Mouse (Mus musculus): ENCODE measurements around the gene 4921511M17Rik. TPM values are rescaled to one million over a fixed set of nuclear protein-coding genes. Genes with fewer than 3 reads are reported as not detected.
"Not testable (repeated sequence)": the region's sequence is repeated elsewhere in the genome, so short reads cannot be mapped to it uniquely, and the experiment has no call there.

Gene 4921511M17Rik
- total RNA-seq (2012; rRNA removed) = not detected in 2 replicates

GRCm38 (mm10) chrX:154033727-154034126 lies at the start of gene 4921511M17Rik:
4921511M17Rik (minus strand) TSS chrX:154033827.
- H3K27ac ChIP-seq (ENCODE audit: insufficient read depth, low read depth, low read length, poor library complexity, severe bottlenecking); H3K4me3 ChIP-seq (ENCODE audit: insufficient read depth in 1 of 2, low read depth in 1 of 2, low read length in 2 of 2, poor library complexity in 1 of 2, severe bottlenecking in 1 of 2); in situ Hi-C loops (cut with MboI; ENCODE audit: low sequenced_read_pairs in 2 of 2, unreplicated experiment in 2 of 2): not testable (repeated sequence)

DNA sequence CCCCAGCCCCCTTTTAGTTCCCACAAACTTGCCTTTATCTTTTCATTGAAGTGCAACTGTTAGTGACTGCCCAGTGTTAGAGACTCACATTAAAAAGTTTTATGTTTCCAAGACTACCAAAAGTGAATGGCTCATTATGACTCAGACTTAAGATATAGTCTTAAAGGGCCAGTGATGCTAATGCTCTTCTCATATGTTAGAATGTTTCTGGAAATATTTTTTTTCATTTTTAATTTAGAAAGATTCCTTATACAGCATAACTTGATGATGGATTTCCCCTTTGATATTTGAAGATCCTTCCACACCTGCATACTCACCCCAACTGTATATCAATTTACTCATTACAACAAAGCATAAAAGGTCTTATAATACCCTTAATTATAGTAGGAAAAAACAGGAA lies 21.3 kb upstream of the 4921511M17Rik start, which contains the start of gene Gm10057:
Gene Gm10057 (minus strand): TSS at position 101 of the 400 bp plus-strand sequence.
- H3K4me1 ChIP-seq (ENCODE audit: control insufficient read depth in 2 of 2, insufficient read depth in 2 of 2, low read length in 2 of 2, poor library complexity in 1 of 2); H3K9me3 ChIP-seq (ENCODE audit: control insufficient read depth, insufficient read depth, low read depth, low read length); H3K9ac ChIP-seq (ENCODE audit: insufficient read depth, low read depth, low read length, poor library complexity, severe bottlenecking); H3K36me3 ChIP-seq (ENCODE audit: control insufficient read depth, insufficient read depth, low read length, poor library complexity, severe bottlenecking); H3K4me3 ChIP-seq (ENCODE audit: insufficient read depth in 1 of 2, low read depth in 1 of 2, low read length in 2 of 2, poor library complexity in 1 of 2, severe bottlenecking in 1 of 2); DNase-seq (ENCODE audit: low read depth, low spot score); in situ Hi-C loops (cut with MboI; ENCODE audit: low sequenced_read_pairs in 2 of 2, unreplicated experiment in 2 of 2); H3K27ac ChIP-seq (ENCODE audit: insufficient read depth, low read depth, low read length, poor library complexity, severe bottlenecking): not testable (repeated sequence)

More at GRCm38 (mm10) chrX:154033727-154034126, at the start of gene 4921511M17Rik:
- not testable (repeated sequence) for DNase-seq (ENCODE audit: low read depth, low spot score); H3K36me3 ChIP-seq (ENCODE audit: control insufficient read depth, insufficient read depth, low read length, poor library complexity, severe bottlenecking); H3K9ac ChIP-seq (ENCODE audit: insufficient read depth, low read depth, low read length, poor library complexity, severe bottlenecking); H3K9me3 ChIP-seq (ENCODE audit: control insufficient read depth, insufficient read depth, low read depth, low read length); H3K4me1 ChIP-seq (ENCODE audit: control insufficient read depth in 2 of 2, insufficient read depth in 2 of 2, low read length in 2 of 2, poor library complexity in 1 of 2)

DNA sequence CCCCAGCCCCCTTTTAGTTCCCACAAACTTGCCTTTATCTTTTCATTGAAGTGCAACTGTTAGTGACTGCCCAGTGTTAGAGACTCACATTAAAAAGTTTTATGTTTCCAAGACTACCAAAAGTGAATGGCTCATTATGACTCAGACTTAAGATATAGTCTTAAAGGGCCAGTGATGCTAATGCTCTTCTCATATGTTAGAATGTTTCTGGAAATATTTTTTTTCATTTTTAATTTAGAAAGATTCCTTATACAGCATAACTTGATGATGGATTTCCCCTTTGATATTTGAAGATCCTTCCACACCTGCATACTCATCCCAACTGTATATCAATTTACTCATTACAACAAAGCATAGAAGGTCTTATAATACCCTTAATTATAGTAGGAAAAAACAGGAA lies 21.1 kb downstream of the 4921511M17Rik start, which contains the start of gene Samt1:
Gene Samt1 (minus strand): TSS at position 101 of the 400 bp plus-strand sequence.
- H3K4me3 ChIP-seq (ENCODE audit: insufficient read depth in 1 of 2, low read depth in 1 of 2, low read length in 2 of 2, poor library complexity in 1 of 2, severe bottlenecking in 1 of 2); H3K9ac ChIP-seq (ENCODE audit: insufficient read depth, low read depth, low read length, poor library complexity, severe bottlenecking); H3K4me1 ChIP-seq (ENCODE audit: control insufficient read depth in 2 of 2, insufficient read depth in 2 of 2, low read length in 2 of 2, poor library complexity in 1 of 2); H3K27ac ChIP-seq (ENCODE audit: insufficient read depth, low read depth, low read length, poor library complexity, severe bottlenecking); H3K9me3 ChIP-seq (ENCODE audit: control insufficient read depth, insufficient read depth, low read depth, low read length); H3K36me3 ChIP-seq (ENCODE audit: control insufficient read depth, insufficient read depth, low read length, poor library complexity, severe bottlenecking); DNase-seq (ENCODE audit: low read depth, low spot score); in situ Hi-C loops (cut with MboI; ENCODE audit: low sequenced_read_pairs in 2 of 2, unreplicated experiment in 2 of 2): not testable (repeated sequence)

GRCm38 (mm10) chrX:153976914-153977313 lies 56.7 kb downstream of the 4921511M17Rik start:
- H3K4me3 ChIP-seq (ENCODE audit: insufficient read depth in 1 of 2, low read depth in 1 of 2, low read length in 2 of 2, poor library complexity in 1 of 2, severe bottlenecking in 1 of 2); H3K9ac ChIP-seq (ENCODE audit: insufficient read depth, low read depth, low read length, poor library complexity, severe bottlenecking); H3K36me3 ChIP-seq (ENCODE audit: control insufficient read depth, insufficient read depth, low read length, poor library complexity, severe bottlenecking); in situ Hi-C loops (cut with MboI; ENCODE audit: low sequenced_read_pairs in 2 of 2, unreplicated experiment in 2 of 2); DNase-seq (ENCODE audit: low read depth, low spot score); H3K4me1 ChIP-seq (ENCODE audit: control insufficient read depth in 2 of 2, insufficient read depth in 2 of 2, low read length in 2 of 2, poor library complexity in 1 of 2); H3K9me3 ChIP-seq (ENCODE audit: control insufficient read depth, insufficient read depth, low read depth, low read length); H3K27ac ChIP-seq (ENCODE audit: insufficient read depth, low read depth, low read length, poor library complexity, severe bottlenecking): not testable (repeated sequence)

DNA sequence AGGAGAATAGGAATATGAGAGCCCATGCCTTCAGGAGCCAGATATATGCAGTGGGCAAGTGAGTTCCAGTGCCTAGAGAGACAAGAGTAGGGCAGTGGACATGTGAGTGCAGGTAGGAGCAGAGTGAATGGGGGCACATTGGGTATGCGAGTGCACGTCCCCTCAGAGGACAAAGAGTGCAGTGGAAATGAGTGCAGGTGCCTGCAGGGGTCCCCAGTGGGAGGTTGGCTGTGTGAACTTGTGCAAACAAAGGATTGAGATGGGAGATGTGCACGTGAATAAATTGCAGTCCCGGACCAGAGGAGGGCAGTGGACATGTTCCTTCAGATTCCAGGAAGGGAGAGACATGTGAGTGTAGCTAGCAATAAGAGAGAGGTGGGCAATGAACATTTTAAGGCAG lies 57.2 kb downstream of the 4921511M17Rik start:
- H3K27ac ChIP-seq (ENCODE audit: insufficient read depth, low read depth, low read length, poor library complexity, severe bottlenecking); H3K4me3 ChIP-seq (ENCODE audit: insufficient read depth in 1 of 2, low read depth in 1 of 2, low read length in 2 of 2, poor library complexity in 1 of 2, severe bottlenecking in 1 of 2); H3K4me1 ChIP-seq (ENCODE audit: control insufficient read depth in 2 of 2, insufficient read depth in 2 of 2, low read length in 2 of 2, poor library complexity in 1 of 2); in situ Hi-C loops (cut with MboI; ENCODE audit: low sequenced_read_pairs in 2 of 2, unreplicated experiment in 2 of 2); H3K9me3 ChIP-seq (ENCODE audit: control insufficient read depth, insufficient read depth, low read depth, low read length); H3K36me3 ChIP-seq (ENCODE audit: control insufficient read depth, insufficient read depth, low read length, poor library complexity, severe bottlenecking); DNase-seq (ENCODE audit: low read depth, low spot score); H3K9ac ChIP-seq (ENCODE audit: insufficient read depth, low read depth, low read length, poor library complexity, severe bottlenecking): not testable (repeated sequence)

GRCm38 (mm10) chrX:153974450-153974849 lies 59.2 kb downstream of the 4921511M17Rik start:
- H3K36me3 ChIP-seq (ENCODE audit: control insufficient read depth, insufficient read depth, low read length, poor library complexity, severe bottlenecking) = no peaks in the 10 kb centered on the region
- H3K4me3 ChIP-seq (ENCODE audit: insufficient read depth in 1 of 2, low read depth in 1 of 2, low read length in 2 of 2, poor library complexity in 1 of 2, severe bottlenecking in 1 of 2) = no peak overlapping the region
- DNase-seq (ENCODE audit: low read depth, low spot score) = no peak
- in situ Hi-C loops (cut with MboI; ENCODE audit: low sequenced_read_pairs in 2 of 2, unreplicated experiment in 2 of 2) = no loop called here
- H3K9me3 ChIP-seq (ENCODE audit: control insufficient read depth, insufficient read depth, low read depth, low read length) = no peaks in the 10 kb centered on the region
- no peaks in the 10 kb centered on the region for H3K4me1 ChIP-seq (ENCODE audit: control insufficient read depth in 2 of 2, insufficient read depth in 2 of 2, low read length in 2 of 2, poor library complexity in 1 of 2)
- no peak overlapping the region for H3K9ac ChIP-seq (ENCODE audit: insufficient read depth, low read depth, low read length, poor library complexity, severe bottlenecking)
- no peak overlapping the region for H3K27ac ChIP-seq (ENCODE audit: insufficient read depth, low read depth, low read length, poor library complexity, severe bottlenecking)
- TF ChIP-seq ZC3H11A (IDR thresholded peaks at IDR 0.05; ENCODE audit: borderline replicate concordance, low read depth, low read length) = no peak
- no peak for TF ChIP-seq MAFK (IDR thresholded peaks at IDR 0.05; ENCODE audit: insufficient read depth, low read depth, low read length)
- TF ChIP-seq HCFC1 (IDR thresholded peaks at IDR 0.05; ENCODE audit: borderline replicate concordance, insufficient read depth, low read length) = no peak
- no peak for TF ChIP-seq CHD2 (IDR thresholded peaks at IDR 0.05; ENCODE audit: low read depth, low read length)
- no peak for TF ChIP-seq ZNF384 (IDR thresholded peaks at IDR 0.05; ENCODE audit: low read depth, low read length)

Other genes with a start within 250 kb of the 4921511M17Rik start
- gene Spin2c, start 201.6 kb downstream of the 4921511M17Rik start, total RNA-seq (2012; rRNA removed) = 3.1 and 4.4 TPM in 2 replicates
- not detected in 2 replicates for gene Samt1, start 21.2 kb downstream of the 4921511M17Rik start, total RNA-seq (2012; rRNA removed)
- gene Gm10057, start 21.2 kb upstream of the 4921511M17Rik start, total RNA-seq (2012; rRNA removed) = not detected in 2 replicates
- not detected in 2 replicates for gene Gm15140, start 86.9 kb upstream of the 4921511M17Rik start, total RNA-seq (2012; rRNA removed)

Measured in ES-E14 (cell line).